Mouse (Mus musculus) liver (tissue): ENCODE measurements at regions not wholly inside any gene's neighbourhood (a gene's known extent, or its start where the extent isn't known, plus 50 kb on each side); places are given as distances from the start of the nearest gene placed in this dataset.

Experiments used
- DNase-seq: peaks from one replicate; pipeline ENCODE4 v3.0.0-alpha.2; 2020; ENCODE audit warnings: mixed read lengths

GRCm38 (mm10) chr1:168010416-168010815, 321.4 kb downstream of the Lmx1a start:
- no peak for DNase-seq

GRCm38 (mm10) chr1:168012069-168012468, 323.0 kb downstream of the Lmx1a start:
- DNase-seq, result no peak

- DNase-seq, result no peak
Measured at GRCm38 (mm10) chr1:168012611-168013010, 323.6 kb downstream of the Lmx1a start.

GRCm38 (mm10) chr1:168016375-168016890, 327.4 kb downstream of the Lmx1a start:
- DNase-seq, result no peak

GRCm38 (mm10) chr1:168026481-168026880, 337.4 kb downstream of the Lmx1a start:
- DNase-seq, result no peak

GRCm38 (mm10) chr1:168044765-168045164, 355.7 kb downstream of the Lmx1a start:
- no peak for DNase-seq

GRCm38 (mm10) chr1:168046347-168046746, 357.3 kb downstream of the Lmx1a start:
- no peak for DNase-seq

- DNase-seq, result no peak
Measured at GRCm38 (mm10) chr1:168046749-168047148, 357.7 kb downstream of the Lmx1a start.

- DNase-seq, result no peak
Measured at GRCm38 (mm10) chr1:168049965-168050364, 360.9 kb downstream of the Lmx1a start.

GRCm38 (mm10) chr1:168056479-168056878, 367.4 kb downstream of the Lmx1a start:
- no peak for DNase-seq

GRCm38 (mm10) chr1:168057479-168057878, 368.4 kb downstream of the Lmx1a start:
- no peak for DNase-seq

GRCm38 (mm10) chr1:168058769-168059168, 369.7 kb downstream of the Lmx1a start:
- DNase-seq, result no peak

- no peak for DNase-seq
Measured at GRCm38 (mm10) chr1:168064065-168064664, 367.9 kb downstream of the Pbx1 start.

- no peak for DNase-seq
Measured at GRCm38 (mm10) chr1:168065598-168066041, 366.4 kb downstream of the Pbx1 start.

- no peak for DNase-seq
Measured at GRCm38 (mm10) chr1:168066810-168067209, 365.3 kb downstream of the Pbx1 start.

GRCm38 (mm10) chr1:168068003-168068919, 363.8 kb downstream of the Pbx1 start:
- no peak for DNase-seq

- DNase-seq, result no peak
Measured at GRCm38 (mm10) chr1:168068920-168069590, 363.0 kb downstream of the Pbx1 start.
